Mouse (Mus musculus) ovary, adult 10 weeks (tissue): Measurements from ENCODE around the gene Pcbp4. TPM values are rescaled to one million over a fixed set of nuclear protein-coding genes. Genes with fewer than 3 reads are reported as not detected.

ENCODE experiments used
- polyA plus RNA-seq: library from polyadenylated mRNA; stranded (reverse); fragments of 350-450 nt; fragmentation: Illumina TruSeq; extraction: RNeasy Lipid Tissue Mini Kit (QIAGEN cat#74804); gene quantifications from one replicate; pipeline ENCODE4 v1.2.3, GENCODE M21; 2014

Pcbp4 gene
- not detected for polyA plus RNA-seq

DNA sequence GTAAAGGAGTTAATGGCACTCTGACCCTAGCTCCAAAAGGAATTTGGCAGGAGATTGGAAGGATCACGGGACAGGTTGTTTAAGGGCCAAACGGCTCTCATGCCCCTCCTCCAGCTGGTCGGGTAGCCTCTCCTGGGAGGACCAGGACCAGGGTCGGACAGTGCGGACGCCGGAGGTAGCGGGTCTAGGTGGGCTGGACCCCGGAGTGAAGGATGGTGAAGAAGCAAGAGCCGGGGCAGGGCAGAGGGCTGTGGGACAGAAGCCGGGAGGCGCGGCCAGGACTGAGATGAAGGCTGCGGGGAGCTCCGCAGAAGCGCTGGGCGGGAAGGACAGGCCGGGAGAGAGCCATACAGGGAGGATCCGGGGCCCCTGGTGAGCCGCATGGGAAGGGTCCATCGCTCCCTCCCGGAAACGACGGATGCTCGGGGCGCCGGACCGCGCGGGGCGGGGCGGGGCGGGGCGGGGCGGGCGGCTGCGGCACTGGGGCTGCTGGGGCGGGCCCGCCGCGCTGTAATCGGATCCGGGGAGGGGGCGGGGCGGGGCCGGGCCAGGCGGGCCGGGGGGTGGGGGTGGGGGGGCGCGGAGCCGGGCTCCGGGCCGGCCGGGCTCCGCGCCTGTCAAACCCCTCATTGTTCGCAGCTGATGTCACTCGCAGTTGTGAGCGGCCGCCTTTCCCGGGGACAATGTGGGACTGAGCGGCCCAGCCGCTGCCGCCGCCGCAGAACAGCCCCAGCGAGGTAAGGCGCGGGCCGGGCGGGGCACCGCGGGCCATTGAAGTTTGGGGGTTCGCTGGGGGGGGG lies at the start of gene Pcbp4:
TSS of gene Pcbp4 (plus strand) at position 21 of the 800 bp plus-strand sequence.

DNA sequence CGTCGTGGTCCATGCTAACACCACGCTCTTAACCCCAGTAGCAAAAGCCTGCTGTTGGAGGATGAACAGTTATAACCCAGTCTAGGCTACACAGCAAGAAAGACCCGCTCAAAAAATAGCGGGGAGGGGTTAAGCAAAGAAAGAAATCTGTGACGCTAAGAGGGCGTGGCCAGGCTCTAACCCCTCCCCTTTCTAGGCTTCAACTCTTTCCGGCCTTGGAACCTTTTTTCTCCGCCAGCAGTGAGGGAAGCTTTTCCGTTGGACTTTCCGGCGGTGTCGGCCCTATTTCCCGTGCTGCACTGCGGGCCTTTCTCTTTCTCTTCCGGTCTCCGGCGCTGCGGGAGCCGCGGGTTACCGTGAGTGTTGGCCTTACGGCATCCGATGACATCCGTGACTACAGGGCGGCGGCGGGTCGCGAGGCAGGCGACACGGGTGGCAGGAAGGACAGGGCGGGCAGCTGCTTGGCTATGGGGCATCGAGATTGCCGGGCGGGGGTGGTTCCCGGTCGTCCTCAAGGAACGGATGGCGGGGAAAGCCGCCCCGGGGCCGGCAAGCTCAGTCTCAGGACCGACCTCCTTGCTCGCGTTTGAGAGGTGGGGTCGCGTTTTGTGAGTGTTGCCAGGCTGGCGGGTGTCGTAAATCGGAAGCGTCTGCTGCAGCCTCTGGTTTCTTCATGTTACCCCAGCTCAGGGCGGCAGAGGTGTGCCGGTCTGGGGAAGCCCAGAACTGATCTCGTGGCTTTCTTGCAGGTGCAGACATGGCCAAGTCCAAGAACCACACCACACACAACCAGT lies 23.7 kb upstream of the Pcbp4 start, which contains the start of gene Rpl29:
TSS of gene Rpl29 (plus strand) at position 234 of the 794 bp plus-strand sequence.

DNA sequence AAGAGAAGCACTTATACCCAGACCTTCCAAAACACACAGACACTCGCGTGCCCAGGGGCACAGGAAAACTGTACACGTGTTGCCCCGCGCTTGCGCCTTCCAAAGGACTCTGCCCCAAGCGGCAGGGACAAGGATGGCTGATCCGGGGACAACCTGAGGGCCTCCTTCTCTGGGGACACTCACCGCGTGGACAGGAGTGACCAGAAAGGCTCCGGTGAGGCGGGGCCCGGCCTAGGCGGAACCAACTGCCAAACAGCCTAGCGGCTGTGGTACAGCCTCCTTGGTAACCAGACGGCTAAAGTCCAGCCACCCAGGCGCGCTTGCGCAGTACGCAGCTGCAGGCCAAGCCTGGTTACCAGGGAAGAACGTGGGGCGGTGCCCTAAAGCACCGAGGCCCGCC lies 5.7 kb upstream of the Pcbp4 start, which contains the start of the genes Abhd14b and Abhd14a:
TSS of gene Abhd14b (plus strand) at position 112 of the 400 bp plus-strand sequence.
TSS of gene Abhd14a (minus strand) at position 331 of the 400 bp plus-strand sequence.

DNA sequence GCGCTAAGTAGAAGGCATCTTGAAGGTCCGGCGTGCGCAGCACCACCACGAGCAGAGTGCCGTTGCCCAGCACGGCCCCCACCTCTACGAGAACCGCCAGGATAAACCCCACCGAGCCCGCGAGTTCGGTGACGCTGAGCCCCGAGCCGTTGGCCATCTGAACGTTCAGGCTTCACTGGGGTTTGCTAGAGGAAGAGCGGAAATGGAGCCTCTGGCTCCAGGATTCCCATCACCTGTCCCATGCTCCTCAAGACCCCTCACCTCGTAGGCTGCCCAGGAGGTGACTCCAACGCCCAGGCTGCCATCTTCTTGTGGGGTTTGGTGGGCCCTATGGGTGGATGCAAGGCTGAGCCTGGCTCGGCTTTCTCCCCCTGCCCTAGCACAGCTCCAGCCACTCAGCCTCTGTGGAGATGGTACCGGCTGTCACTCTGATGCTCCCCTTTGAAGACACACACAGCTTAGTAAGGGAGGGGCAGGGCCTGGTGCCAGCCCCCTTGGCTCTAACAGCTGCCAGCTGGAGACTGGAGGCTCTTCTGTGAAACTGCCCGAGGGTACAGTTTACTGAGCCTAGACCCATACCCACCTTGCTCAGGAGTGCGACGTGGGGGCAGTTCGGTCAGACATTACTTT lies 12.6 kb downstream of the Pcbp4 start, which contains the start of gene Gpr62:
TSS of gene Gpr62 (minus strand) at position 368 of the 630 bp plus-strand sequence.

DNA sequence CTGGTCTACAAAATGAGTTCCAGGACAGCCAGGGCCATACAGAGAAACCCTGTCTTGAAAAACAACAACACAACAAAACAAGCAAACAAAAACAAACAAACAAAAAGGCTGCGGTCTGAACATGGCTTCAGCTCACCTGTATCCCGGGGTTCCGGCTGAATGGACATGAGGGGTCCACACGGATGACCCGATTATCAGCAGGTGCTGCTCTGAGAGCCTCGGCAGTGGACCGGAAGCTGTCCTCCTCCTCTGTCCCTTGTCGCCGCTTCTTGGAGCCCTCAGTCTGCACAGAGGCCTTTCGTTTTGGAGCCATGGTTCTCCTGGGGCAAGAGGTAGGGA lies 22.5 kb downstream of the Pcbp4 start, which contains the start of gene Rrp9:
TSS of gene Rrp9 (plus strand) at position 301 of the 339 bp plus-strand sequence.

DNA sequence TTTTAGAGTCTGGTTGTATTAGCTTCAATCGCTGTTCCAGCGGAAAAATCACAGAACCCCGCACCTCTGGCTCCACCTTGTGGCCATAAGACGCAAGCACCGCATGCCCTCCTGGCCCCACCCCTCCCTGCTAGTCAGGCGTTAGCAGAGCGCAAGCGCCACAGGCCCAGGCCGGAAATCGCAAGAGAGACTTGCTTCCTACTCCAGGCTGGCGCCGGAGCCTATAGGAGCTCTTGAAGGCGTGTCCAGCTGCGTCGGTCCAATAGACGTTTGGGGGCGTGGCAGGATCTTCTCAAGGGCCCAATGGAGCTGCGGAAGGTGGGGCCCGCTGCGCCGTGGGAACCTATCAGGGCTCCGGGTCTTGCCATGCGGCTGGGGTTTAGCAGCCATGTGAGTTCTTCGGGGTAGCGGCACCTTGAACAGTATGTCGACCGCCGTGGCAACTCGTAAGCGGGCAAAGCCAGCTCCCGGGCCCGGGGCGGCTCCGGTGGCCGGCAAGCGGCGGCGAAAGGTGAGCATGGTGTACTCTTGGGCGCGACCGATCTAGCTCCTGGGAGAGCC lies 23.9 kb downstream of the Pcbp4 start, which contains the start of gene Parp3:
TSS of gene Parp3 (minus strand) at position 26 of the 561 bp plus-strand sequence.

DNA sequence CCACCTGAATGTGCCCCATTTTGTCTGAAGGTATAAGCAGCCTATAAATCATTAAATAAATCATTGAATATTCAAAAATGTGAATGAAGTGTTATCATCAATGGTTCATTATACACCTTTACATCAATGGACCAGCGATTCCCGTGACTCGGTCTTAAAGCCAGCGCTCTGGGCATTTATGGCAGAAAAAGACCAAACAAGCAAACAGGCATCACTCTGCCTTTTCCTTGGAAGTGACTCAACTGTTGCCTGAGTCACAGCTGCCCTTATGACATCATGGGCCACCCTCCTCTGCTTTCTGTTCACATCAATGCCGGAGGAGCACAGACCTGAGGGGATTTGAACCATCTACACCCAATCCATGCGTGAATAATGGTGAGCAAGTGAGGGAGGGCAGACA lies 46.6 kb downstream of the Pcbp4 start, which contains the start of gene Iqcf1:
TSS of gene Iqcf1 (plus strand) at position 301 of the 400 bp plus-strand sequence.

Other genes with a start within 250 kb of the Pcbp4 start
- gene Tlr9, start 230.7 kb upstream of the Pcbp4 start, polyA plus RNA-seq, result 0.11 TPM
- gene Alas1, start 204.6 kb upstream of the Pcbp4 start, polyA plus RNA-seq, result 30.9 TPM
- 2.0 TPM for gene Poc1a, start 172.2 kb upstream of the Pcbp4 start, polyA plus RNA-seq
- 23.3 TPM for gene Dusp7, start 84.7 kb upstream of the Pcbp4 start, polyA plus RNA-seq
- 40.9 TPM for gene Rpl29, start 23.8 kb upstream of the Pcbp4 start, polyA plus RNA-seq
- gene Acy1, start 15.0 kb upstream of the Pcbp4 start, polyA plus RNA-seq, result not detected
- 7.1 TPM for gene Abhd14b, start 5.8 kb upstream of the Pcbp4 start, polyA plus RNA-seq
- gene Abhd14a, start 5.6 kb upstream of the Pcbp4 start, polyA plus RNA-seq, result 1.3 TPM
- gene Gpr62, start 12.6 kb downstream of the Pcbp4 start, polyA plus RNA-seq, result not detected
- gene Rrp9, start 22.7 kb downstream of the Pcbp4 start, polyA plus RNA-seq, result not detected
- 4.7 TPM for gene Parp3, start 23.7 kb downstream of the Pcbp4 start, polyA plus RNA-seq
- gene Iqcf1, start 46.7 kb downstream of the Pcbp4 start, polyA plus RNA-seq, result not detected
- not detected for gene Iqcf5, start 61.3 kb downstream of the Pcbp4 start, polyA plus RNA-seq
- not detected for gene Iqcf3, start 108.3 kb downstream of the Pcbp4 start, polyA plus RNA-seq
- not detected for gene Iqcf4, start 117.7 kb downstream of the Pcbp4 start, polyA plus RNA-seq
- gene Iqcf6, start 173.3 kb downstream of the Pcbp4 start, polyA plus RNA-seq, result not detected
- gene Grm2, start 202.8 kb downstream of the Pcbp4 start, polyA plus RNA-seq, result not detected
- 3.9 TPM for gene Tex264, start 232.6 kb downstream of the Pcbp4 start, polyA plus RNA-seq